Mouse (Mus musculus): ENCODE measurements around the gene Smap1. TPM values are rescaled to one million over a fixed set of nuclear protein-coding genes. Genes with fewer than 3 reads are reported as not detected.
A peak's percentile ranks its signal among the peaks of the same experiment; 100 is the strongest.

Smap1 gene
- total RNA-seq, 1 experiment from 2014 or later = 52.1 TPM

DNA sequence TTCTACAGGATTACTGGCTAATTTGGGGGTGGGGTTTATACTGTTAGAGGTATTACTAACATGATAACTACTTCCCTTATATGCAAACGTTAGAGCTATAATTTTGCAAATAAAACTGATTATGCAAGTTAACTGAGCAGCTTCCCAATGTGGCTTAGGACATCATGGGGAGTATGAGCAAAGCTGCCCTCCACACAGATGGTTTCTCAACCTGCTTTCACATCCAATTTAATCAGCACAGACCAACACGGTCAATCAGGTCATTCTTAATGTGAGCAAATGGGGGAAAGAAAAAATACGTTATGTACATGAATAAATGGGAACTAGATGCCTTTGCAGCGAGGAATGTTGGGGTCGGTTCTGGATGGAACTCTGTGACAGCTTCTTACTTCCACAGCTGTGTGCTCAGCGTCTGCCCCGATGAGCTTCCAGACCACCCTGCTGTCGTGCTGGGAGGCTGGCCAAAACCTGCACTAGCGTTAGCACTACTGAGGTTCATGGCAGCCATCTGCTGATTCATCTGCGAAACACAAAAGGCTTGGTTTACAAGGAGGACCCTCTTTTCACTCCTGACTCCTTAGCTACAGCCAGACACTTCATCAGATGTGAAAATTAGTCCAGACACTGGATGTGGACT lies 76.0 kb downstream of the Smap1 start:
- ATAC-seq (ENCODE audit: extremely low read depth, insufficient number of reproducible peaks, low FRiP score, poor library complexity, severe bottlenecking) = no peak

GRCm38 (mm10) chr1:23845007-23845406 lies 77.1 kb downstream of the Smap1 start:
- ATAC-seq (ENCODE audit: extremely low read depth, insufficient number of reproducible peaks, low FRiP score, poor library complexity, severe bottlenecking) = no peak

GRCm38 (mm10) chr1:23843790-23844189 lies 78.3 kb downstream of the Smap1 start:
- ATAC-seq (ENCODE audit: extremely low read depth, insufficient number of reproducible peaks, low FRiP score, poor library complexity, severe bottlenecking) = no peak

- ATAC-seq (ENCODE audit: extremely low read depth, insufficient number of reproducible peaks, low FRiP score, poor library complexity, severe bottlenecking) = no peak
Measured at GRCm38 (mm10) chr1:23842629-23843028, 79.5 kb downstream of the Smap1 start.

GRCm38 (mm10) chr1:23840924-23841323 lies 81.2 kb downstream of the Smap1 start:
- ATAC-seq (ENCODE audit: extremely low read depth, insufficient number of reproducible peaks, low FRiP score, poor library complexity, severe bottlenecking) = no peak

DNA sequence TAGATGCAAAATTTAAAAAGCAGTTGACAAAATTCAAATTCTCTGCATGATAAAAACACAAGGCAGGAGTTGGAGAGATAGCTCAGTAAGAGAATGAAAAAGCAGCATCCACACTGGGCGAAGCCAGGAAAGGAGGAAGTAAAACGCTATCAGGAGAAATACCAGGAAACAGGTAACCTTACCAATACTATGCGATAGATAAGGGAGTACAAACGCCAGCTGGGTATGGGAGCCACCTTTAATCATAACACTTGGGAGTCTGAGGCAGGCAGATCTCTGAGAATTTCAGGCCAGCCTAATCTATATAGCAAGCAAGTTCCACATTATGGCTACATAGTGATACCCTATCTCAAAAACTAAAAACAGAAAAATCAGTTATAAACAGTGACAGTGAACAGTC lies 85.5 kb downstream of the Smap1 start:
- ATAC-seq (ENCODE audit: extremely low read depth, insufficient number of reproducible peaks, low FRiP score, poor library complexity, severe bottlenecking) = no peak

DNA sequence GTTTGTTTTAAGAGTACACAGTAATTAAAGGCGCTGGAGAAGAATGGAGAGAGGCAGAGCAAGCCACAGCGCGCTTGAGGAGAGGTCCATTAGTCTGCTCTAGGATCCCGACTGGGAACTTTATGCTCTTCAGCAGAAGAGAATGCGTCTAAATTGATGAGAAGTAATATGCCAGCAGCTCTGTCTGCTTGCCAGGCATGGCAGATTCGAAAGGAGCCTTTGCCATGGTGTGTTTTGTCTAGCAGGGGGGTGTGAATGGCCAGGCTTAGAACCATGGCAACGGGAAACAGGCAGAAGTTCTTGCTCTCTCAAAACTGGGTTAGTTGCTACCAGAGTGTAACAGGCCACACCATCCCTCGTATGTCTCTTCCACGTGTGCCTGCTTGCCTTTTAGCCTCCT lies 87.3 kb downstream of the Smap1 start:
- no peak for ATAC-seq (ENCODE audit: extremely low read depth, insufficient number of reproducible peaks, low FRiP score, poor library complexity, severe bottlenecking)

- no peak for ATAC-seq (ENCODE audit: extremely low read depth, insufficient number of reproducible peaks, low FRiP score, poor library complexity, severe bottlenecking)
Measured at GRCm38 (mm10) chr1:23834246-23834645, 87.9 kb downstream of the Smap1 start.

DNA sequence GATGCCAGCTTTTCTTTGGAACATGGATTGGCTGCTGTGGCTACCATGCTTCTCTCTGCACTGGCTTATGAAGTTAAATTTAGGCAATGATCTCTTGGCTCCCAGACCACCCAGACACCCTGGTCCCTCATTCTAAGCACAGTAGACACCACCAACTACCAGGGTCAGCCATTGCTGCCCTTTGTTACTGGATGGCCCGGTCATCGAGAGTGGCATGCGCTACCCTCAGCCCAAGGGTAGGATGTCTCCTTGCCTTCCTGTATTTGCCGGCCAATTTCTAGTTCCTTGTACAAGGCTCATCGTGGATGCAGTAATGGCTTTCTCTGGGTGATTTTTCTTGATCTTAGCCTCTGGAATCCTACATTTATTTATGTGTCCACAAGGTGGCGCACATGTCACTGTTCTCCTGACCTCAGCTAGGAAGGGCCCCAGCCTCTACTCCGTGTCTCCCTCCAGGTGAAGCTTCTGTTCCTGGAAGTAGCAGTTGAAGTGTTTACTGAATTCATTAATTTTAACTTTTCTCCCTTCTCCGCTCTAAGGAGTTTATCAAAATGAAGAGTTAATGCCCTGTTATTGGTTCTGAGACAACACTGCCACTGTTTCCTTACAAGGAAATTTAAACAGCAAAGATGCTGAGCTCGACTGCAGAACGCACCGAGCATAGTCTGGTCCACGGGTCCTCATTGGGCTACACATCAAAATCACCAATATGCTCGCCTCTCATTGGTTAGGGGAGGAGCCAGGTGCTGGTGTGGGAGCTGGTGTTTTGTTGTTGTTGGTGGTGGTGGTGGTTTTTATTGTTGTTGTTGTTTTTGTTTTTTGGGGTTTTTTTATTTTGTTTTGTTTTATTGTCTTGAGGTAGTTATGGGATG lies 95.0 kb downstream of the Smap1 start:
- peak; percentile 51; the same call in 1 of the 2 replicates for ATAC-seq (ENCODE audit: extremely low read depth, insufficient number of reproducible peaks, low FRiP score, poor library complexity, severe bottlenecking)

DNA sequence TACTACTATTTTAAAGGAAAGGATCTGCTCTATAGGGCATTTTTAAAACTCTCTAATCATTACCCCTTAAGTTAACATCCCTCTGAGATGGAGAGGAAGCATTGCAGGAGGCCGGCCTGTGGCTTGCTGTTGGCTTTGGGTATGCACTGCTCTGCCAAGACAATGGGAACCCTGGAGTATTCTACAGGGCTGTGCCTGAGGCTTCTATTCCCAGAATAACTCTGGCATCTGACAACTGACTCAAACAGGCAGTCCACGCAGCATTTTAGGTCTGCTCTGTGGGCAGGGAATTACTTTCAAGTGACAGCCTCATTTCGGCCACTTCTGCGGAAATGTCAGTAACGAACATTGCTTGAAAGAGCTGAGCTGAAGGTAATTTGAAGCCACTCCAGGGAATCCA lies 100.5 kb downstream of the Smap1 start:
- no peak for ATAC-seq (ENCODE audit: extremely low read depth, insufficient number of reproducible peaks, low FRiP score, poor library complexity, severe bottlenecking)

GRCm38 (mm10) chr1:23798306-23798705 lies 123.8 kb downstream of the Smap1 start:
- ATAC-seq (ENCODE audit: extremely low read depth, insufficient number of reproducible peaks, low FRiP score, poor library complexity, severe bottlenecking) = no peak

Other genes starting within 250 kb of the Smap1 start
- 0.47 and 0.74 TPM in 2 replicates for gene B3gat2, start 160.6 kb downstream of the Smap1 start, total RNA-seq (2017)
- 2.6 and 6.2 TPM in 2 replicates for gene Sdhaf4, start 83.3 kb upstream of the Smap1 start, total RNA-seq (2017)
- gene Fam135a, start 178.0 kb upstream of the Smap1 start, total RNA-seq (2017) = 0.25 and 0.81 TPM in 2 replicates